Mouse (Mus musculus) lung, postnatal 36 days (tissue): ENCODE measurements around the gene Tor1b.
"Not testable (repeated sequence)": the region's sequence is repeated elsewhere in the genome, so short reads cannot be mapped to it uniquely, and the experiment has no call there.

Experiments used
- DNase-seq: peaks from one replicate; pipeline ENCODE4 v3.0.0; 2022; ENCODE audit warnings: mixed read lengths

The Tor1b gene

DNA sequence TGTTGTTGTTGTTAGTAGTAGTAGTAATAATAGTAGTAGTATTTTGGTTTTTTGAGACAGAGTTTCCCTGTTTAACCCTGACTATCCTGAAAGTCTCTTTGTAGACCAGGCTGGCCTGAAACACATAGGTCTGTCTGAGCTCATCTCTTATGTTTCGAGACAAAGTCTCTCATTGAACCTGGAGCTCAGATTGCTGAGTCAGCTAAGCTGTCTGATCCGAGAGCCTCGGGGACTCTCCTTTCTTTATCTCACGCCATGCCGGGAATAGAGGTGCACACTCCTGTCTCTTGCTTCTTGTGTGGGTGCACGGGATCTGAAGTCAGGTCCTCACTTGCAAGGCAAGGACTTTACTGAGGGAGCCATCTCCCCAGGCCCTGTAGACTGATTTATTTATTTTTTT lies 19.7 kb upstream of the Tor1b start:
- no peak for DNase-seq

DNA sequence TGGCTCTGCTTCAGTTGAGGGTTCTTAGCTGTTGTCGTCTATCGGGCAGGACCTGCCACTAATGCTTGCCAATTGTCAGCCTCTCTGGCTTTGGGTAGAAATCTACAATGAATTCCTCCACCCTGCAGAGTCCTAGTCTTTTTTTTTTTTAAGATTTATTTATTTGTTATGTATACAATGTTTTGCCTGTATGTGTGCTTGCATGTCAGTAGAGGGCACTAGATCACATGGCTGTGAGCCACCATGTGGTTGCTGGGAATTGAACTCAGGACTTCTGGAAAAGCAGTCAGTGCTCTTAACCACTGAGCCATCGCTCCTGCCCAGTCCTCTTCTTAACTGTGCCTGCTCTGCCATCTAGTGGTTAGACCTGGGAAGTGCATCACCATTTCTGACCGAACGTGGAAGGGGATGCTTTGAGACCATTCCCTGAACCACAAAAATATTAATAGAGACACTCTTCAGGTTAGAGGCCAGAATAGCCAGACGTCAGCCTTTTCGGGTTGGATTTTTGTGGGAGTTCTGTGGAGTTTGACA lies 18.8 kb upstream of the Tor1b start:
- peak; percentile 87 for DNase-seq

DNA sequence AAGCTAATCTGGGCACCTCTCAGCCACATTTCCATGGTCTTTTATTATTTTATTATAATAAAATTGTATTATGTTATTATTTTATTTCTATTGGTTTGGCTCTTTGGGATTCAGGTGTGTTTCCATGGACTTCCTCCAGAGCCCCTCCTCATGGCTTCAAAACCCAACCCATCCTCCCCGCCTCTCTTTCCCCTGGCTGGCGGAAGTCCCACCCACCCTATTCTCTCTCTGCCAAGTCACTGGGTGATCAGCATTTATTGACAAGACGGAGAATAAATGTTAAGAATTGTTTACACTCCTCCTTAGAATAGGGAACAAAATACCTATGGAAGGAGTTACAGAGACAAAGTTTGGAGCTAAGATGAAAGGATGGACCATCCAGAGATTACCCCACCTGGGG lies 16.0 kb upstream of the Tor1b start:
- DNase-seq = no peak

DNA sequence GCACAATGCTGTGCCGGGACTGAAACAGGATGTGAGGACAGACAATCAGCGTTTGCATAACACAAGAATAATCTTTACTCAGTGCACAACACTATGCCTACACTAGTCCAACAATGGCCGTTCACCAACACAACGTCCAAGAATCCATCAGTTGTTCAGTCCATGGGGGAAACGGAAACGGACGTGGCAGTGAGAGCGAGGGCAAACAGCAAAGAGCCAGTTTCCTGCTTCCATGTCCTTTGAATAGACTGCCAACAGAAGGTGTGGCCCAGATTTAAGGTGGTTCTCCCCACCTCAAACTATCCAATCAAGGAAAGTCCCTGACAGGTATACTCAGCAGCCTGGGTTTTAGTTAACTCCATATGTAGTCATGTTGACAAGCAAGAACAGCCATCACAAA lies 15.0 kb upstream of the Tor1b start:
- no peak for DNase-seq

DNA sequence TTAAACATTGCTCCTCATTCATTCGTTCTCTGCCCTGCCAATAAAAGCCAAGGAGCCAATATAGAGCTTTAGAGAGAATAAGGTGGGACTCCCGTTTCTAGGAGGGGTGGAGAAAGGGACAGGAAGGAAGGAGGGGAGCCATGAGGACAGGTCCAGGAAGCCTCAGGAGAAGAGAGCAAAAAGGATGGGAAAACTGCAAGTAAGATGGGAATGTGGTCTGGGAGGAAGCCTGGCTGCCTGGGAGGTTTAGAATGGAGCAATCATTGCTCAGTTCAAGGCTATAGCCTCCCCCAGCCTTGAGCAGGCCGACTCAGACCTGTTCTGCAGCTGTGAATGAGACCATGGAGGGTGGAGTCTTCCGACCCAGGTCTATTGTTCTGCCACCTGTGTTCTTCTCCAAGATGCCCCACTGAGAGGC lies 14.2 kb upstream of the Tor1b start:
- no peak for DNase-seq

DNA sequence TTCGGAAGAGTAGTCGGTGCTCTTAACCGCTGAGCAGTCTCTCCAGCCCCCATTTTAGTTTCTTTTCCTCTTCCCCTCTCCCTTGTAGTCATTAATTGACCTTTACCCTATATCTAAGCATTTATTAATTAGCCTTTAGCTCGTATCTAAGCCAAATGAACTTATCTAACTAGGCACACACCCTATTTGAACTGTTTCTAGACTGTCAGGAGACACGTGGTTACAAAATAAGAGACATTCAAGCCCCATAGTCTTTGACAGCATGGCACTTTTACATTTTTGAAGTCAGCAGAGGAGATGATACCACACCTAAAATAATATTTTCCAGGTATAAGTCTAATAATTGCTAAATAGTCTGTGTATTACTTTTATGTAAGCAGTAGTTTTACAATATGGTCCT lies 11.2 kb upstream of the Tor1b start:
- DNase-seq = no peak

DNA sequence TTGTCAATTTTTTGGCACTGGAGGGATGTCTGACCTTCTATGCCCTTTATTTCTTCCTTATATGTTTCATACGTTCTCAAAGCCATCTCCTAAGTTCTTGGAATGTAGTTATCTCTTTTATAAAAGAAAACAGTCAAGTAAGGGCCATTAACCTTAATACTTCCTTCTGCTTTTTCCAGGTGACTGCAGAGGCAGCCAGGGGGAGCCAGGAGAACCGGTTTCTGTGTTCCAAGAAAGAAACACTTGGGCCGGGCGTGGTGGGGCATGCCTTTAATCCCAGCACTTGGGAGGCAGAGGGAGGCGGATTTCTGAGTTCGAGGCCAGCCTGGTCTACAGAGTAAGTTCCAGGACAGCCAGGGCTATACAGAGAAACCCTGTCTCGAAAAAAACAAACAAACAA lies 10.6 kb upstream of the Tor1b start:
- not testable (repeated sequence) for DNase-seq

DNA sequence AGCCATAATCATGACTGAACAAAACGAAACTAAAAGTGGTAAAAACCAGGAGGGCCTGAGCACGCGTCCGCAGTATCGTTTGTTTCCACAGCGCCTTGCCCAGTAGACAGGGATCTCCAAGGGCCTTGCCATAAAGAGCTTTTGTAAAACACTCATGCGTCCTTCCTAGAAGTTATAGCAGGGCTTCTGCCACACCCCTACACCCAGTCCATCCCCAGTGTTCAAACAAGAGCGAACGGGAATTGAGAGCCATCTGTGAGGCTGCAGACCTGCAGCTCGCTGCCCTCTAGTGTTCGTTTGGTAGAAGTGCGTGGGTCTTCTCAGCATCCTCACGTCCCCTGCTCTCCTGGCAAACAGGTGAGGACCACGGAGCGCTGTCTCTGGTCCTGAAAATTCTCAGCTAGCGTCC lies 10.2 kb upstream of the Tor1b start:
- peak; percentile 79 for DNase-seq

DNA sequence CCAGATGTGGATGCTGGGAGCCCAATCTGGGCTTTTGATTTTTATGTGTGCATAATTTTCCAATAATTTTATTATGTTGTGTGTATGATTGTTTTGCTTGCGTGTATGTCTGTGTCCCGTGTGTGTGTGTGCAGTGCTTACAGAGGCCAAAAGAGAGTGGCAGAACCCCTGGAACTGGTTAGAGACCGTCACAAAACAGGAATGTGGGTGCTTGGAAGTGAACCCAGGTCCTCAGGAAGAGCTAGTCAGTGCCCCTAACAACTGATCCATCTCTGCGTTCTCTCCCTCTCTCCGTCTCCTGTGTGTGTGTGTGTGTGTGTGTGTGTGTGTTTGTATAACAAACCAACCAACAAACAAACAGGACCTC lies 319 bp upstream of the Tor1b start:
- no peak for DNase-seq

DNA sequence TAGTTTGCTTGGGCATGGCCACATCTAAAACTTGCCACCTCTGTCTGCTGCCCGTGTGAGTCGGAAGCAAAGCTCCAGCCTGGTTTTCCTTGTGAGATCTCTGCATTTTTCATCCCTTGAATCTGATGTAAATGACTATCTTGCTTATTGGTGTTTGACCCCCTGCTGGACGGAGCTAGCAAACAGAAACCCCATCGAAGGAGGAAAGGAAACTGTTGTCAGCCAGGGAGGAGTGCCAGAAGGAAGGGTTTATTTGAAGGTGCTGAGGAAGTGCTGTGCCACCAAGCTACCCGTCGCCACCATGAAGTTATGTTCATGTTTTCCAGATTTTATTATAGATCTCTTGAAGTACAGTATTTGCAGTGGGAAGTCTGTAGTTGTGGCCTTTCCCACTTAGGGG lies 2.0 kb downstream of the Tor1b start:
- peak; percentile 26 for DNase-seq

DNA sequence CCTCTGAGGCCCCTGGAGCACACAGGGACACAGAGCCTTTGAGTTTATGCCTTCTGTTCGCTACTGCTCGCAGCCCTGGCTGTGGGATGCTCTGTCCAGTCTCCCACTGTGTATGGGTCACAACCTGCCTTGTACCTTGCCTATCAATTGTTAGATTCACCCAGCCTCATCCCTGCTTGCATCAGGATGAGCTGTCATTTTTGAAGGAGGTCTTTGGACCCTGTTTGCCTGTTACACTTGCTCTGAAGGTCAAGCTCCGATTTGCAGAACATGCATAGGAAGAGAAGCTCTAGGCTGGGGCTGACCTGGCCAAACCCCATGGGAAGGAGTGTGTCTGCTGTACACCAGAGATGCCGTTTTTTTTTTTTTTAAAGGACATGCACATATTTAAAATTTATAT lies 4.8 kb downstream of the Tor1b start:
- DNase-seq = no peak

DNA sequence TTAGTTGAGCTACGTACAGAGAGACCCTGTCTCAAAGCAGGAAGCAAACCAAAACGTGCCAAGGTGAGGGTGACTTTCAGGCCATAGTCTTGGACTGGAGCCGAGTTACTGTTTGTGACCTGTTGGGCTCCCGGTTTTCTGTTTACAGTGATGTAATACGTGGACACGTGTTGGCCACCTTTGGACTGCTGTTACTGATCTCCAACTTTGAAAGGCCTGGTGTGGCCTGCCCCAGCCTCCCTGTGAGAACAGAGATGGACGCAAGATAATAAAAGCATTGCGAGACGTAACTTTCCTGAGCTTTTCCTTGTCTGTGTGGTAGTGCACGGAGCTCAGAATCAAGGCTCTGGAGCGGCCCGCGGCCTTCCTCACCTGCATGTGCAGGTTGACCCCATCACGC lies 6.0 kb downstream of the Tor1b start:
- DNase-seq = no peak

DNA sequence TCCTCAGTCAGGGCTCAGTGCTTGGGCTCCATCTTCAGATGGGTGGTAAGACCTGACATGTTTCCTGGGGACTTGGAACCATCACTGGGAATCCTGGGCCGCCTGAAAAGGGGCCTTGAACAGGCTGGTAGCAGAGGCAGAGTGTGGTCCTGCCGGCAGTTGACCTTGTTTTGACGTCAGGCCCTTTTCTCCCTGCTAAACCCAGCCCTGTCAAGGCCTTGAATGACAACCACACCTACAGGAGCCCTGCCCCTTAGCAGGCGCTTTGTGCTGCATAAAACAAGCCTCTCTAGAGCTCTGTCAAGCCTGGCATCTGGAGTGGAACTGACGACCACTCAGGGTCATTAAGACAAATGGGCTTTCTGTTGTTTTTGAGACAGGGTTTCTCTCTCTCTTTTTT lies 7.1 kb downstream of the Tor1b start:
- no peak for DNase-seq

DNA sequence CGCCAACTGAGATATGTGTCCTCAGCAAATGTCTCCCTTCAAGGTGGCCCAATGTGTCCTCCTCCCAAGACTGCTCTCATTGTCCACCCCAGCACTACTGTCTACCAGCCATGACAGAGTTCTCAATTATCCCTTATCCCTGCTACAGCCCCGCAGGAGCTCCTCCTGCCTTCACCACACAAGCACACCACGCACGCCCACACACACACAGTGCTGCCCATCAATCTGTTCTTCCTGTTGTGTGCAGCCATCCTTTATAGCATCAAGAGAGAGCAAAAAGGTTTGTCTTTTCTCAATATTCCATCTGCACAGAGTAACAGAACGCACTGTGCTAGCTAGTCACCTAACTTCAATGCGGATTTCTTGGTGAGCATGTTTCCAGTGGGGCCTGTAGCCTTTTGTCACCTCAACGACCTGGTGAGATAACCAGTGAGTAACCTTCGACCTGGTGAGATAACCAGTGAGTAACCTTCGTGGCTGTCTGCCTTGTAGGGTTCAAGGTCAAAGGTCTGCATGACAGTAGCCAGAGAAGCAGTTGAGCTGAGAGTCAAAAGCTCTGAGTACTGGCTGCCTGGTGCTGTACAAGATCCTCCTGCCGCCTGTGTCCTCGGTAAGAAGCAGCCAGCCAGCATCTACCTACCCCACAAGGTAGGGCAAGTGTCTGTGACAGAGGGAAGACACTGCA lies 10.0 kb downstream of the Tor1b start:
- no peak for DNase-seq

DNA sequence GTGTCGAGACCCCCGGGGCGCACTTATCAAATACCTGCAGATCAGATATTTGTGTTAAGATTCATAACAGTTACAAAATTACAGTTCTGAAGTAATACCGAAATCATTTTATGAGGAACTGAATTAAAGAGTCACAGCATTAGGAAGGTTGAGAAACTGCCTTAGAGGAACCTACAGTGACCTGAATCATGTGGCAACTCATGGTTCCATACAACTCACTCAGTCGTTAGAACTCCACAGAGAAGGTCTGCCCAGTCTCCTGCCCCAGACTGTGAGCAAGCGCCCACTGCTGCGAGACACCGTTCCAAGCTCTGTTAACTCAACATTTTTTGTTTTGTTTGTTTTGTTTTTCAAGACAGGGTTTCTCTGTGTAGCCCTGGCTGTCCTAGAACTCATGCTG lies 12.9 kb downstream of the Tor1b start:
- peak; percentile 32 for DNase-seq

DNA sequence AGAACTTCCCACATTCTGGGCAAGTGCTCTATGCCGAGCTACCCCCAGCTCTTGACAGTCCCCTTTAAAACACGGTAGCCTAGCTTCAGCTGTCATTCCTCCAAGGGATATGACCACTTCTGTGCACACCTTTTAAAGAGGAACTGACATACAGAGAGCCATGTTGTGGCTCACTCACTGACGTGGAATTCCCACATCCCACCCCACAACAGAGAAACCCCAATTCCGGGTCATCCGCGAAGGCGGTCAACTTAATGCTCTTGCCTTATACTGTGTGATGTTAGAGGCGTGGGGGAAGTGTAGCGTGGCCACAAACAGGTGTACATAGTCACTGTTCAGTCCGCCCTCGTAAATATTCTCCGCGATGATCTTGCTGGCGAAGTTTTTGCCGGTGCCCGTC lies 14.1 kb downstream of the Tor1b start:
- DNase-seq = peak; percentile 18

DNA sequence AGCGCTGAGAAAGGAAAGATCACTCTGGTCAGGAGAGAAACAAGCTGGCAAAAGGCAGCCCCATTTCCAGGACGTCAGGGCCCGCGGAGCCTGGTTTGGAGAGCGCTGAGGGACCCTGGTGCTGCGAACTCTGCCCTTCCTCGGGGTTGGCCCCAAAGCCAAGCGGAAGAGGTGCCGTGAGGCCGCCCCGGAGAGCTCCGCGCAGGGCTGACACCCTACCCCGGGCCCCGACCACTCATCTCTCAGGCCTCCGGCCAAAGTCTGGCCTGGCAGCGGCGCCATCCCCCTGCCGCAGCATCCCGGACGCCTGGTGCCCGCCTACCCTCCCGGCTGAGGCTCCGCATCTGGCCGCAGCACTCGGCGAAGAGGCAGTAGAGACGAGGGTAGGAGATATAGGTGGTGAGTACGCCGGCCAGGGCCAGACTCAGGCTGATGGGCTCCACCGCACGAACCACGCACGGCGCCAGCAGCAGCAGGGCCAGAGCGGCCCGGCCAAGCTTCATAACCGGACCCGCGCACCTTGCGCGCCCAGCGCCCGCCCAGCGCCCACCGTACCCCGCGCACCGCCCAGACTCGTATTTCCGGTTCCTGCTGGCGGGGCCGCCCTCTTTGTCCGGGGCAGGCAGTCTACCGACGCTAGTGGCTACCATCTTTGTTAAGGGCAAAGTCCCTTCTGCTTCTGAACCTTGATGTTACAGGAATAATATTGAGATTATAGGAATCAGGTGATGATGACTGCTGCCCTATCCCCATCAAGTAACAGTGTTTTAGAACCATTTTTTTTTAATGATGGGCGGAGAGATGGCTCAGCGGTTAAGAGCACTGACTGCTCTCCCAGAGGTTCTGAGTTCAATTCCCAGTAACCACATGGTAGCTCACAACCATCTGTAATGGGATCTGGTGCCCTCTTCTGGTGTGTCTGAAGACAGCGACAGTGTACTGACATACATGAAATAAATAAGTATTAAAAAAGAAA lies 14.9 kb downstream of the Tor1b start, which contains the start of gene Tor1a:
Gene Tor1a (minus strand): TSS at position 582 of the 976 bp plus-strand sequence.
- DNase-seq = peak; percentile 92

DNA sequence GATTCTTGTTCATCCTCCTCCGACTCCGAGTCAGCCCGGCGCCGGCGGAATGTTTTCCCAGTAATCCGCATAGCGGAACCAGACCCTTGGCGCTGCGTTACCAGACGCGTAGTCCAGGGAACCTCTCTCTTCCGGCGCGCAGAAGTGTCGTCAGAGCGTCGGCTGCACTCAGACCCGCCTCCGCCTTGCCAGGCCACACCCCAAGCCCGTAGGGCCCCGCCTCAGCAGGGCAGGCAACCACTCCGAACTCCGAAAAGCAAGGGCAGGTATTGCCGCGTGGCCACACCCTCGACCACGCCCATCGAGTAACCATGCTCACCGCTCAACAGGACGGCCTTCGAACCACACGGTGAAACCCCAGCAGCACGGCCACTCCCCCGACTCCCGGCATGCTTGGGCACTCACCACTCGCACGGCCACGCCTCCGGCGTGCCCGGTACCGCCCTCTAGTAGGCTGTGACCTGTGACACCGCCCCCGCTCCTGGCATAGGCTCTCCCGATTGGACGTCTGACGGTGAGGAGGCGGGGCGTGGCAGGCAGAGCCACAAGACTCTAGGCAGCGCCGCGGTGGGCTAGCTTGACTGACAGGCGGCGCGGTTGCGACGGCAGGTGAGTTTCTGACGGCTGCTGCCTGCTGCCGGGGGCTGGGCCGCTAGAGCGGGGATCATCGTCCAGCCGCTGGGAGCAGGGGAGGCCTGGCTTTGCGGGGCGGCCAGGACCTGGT lies 29.2 kb downstream of the Tor1b start, which contains the start of the genes BC005624 and Usp20:
Gene BC005624 (minus strand): TSS at position 412 of the 724 bp plus-strand sequence.
Gene Usp20 (plus strand): TSS at position 490 of the 724 bp plus-strand sequence.
- peak; percentile 100 for DNase-seq

DNA sequence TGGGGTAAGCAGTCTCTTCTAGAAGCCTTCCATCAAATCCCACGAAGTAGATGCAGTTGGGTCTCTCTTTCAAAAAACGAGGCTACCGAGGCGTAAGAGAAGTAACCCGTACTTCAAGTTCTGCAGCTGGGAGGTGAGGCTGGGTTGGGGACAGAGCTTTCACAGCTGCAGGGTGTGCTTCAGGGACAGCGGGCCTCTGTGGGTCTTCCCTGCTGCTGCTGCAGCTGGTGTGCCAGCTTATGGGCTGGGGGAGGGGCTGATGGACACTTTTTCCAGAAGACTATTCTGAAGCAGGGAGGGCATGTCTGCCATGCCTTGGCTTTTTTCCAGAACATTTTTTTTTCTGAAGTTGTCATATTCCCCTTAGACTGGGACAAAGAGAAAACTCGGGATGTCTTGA lies 30.3 kb downstream of the Tor1b start:
- no peak for DNase-seq

DNA sequence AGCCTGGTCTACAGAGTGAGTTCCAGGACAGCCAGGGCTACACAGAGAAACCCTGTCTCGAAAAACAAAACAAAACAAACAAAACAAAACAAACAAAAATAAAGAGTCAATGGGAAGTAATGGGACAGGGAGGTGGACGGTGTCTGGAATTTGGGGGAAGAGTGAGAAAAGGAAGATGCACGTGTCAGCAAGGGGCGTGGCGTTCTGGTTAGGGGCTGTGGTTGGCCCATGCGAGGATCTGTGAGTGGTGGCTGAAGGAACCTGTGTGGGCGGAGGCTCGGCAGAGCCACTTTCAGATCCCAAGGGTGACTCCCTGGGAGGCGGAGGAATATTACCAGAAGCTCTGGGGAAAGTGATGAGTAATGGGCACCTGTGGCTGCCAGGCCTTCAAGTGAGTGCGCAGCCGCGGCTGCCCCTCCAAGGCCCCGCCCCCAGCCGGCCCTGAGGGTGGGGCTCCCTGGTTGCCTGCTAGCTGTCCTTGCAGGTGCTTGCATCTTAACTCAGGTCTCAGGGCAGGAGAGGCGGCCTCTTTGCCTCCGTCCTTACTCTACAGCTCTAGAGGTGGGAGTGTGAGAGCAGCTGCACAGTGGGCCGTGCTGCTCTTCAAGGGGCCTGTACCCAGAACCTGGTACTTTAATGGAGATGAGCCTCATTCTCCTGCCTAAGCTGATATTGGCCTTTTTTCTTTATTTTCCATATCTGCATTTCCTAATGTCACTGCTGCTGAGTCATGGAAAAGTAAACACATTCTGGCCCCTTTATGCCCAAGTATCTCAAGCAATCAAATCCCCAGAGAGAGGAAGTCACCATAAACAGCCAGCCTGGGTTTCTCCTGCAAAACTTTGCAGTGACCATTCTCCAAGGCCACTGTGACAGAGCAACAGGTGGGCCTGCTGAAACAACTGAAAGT lies 32.6 kb downstream of the Tor1b start:
- peak; percentile 86 for DNase-seq

DNA sequence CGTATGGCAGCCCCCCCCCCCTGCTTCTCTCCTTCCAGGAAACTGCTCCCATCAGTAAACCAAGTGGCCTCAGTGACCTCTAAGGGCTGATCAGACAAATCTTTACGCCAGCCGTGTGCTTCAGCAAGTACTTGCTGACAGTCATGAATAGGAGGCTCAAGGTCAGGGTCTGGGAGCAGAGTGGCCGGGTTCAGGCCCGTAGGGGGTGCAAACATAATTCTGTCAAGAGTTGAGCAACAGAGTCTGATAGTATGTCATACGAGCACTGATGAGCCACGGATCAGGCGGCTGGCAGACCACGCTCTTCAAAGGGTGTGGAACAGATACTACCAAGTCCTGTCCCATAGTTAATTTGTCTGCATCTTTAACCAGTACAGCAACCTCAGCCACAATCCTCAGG lies 37.5 kb downstream of the Tor1b start:
- DNase-seq = no peak

DNA sequence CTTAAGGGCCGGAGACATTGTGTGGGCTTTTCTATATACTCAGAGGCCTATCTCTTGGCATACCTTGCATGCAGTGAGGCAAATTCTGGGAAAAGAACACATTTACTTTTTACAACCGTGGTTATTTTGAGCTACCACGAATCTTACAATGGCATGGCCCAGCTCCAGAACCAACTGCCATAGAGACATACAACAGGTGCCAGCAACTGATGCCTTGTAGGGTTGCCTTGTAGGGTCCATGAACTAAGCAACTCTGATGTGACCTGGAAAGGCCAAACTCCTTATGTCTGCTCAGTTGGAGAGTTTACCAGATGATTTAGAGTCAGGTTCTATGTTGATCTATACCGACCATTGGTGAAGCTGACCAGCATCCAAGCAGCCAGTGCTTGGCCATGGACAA lies 42.1 kb downstream of the Tor1b start:
- no peak for DNase-seq
